8 mouse cellular contexts compared by ENCODE assay signal in genomic region chrX:12133836-12134431, GRCm38 (mm10). TPM values are rescaled to one million over a fixed set of nuclear protein-coding genes. Genes with fewer than 3 reads are reported as not detected.
DNase-seq lines count a peak whose midpoint lies in the region; ATAC-seq and TF ChIP-seq lines count a peak whose summit lies in the region.

No protein-coding gene starts in this region.

- no peak for TF ChIP-seq CTCF in lung, adult 2 months (IDR thresholded peaks at IDR 0.05; ENCODE audit: insufficient read depth, low read length)
- TF ChIP-seq CTCF in stomach, postnatal 0 days (IDR thresholded peaks at IDR 0.05; ENCODE audit: low read depth), result no peak; the same call in 1 of the 2 replicates

- H3K4me2 ChIP-seq in forebrain, embryonic 13.5 days, result peak overlapping the region; percentile 73
- H3K4me2 ChIP-seq in liver, embryonic 12.5 days, result peak overlapping the region; percentile 68
- peak overlapping the region; percentile 50 for H3K4me2 ChIP-seq in stomach, postnatal 0 days (replicated peaks; ENCODE audit: low read depth)

- peaks cover 89% of the 10 kb centered on the region for H3K27me3 ChIP-seq in forebrain, embryonic 13.5 days
- H3K27me3 ChIP-seq in liver, embryonic 12.5 days (replicated peaks), result peaks cover 99% of the 10 kb centered on the region
- H3K27me3 ChIP-seq in stomach, postnatal 0 days (ENCODE audit: control insufficient read depth, insufficient read depth, low read length), result no peaks in the 10 kb centered on the region

- intact Hi-C loops in gastrocnemius, postnatal 14 days (cut with DNase I; ENCODE audit: low total_unique reads), result no loop called here

- no peaks in the 10 kb centered on the region for H3K36me3 ChIP-seq in forebrain, embryonic 13.5 days (ENCODE audit: poor library complexity, severe bottlenecking)
- H3K36me3 ChIP-seq in liver, embryonic 12.5 days, result no peaks in the 10 kb centered on the region
- H3K36me3 ChIP-seq in stomach, postnatal 0 days (ENCODE audit: control insufficient read depth, insufficient read depth, low read length), result no peaks in the 10 kb centered on the region

- H3K4me1 ChIP-seq in lung, adult 2 months (ENCODE audit: control insufficient read depth, insufficient read depth, low read length), result peaks cover 25% of the 10 kb centered on the region
- H3K4me1 ChIP-seq in forebrain, embryonic 13.5 days, result peaks cover 47% of the 10 kb centered on the region
- peaks cover 42% of the 10 kb centered on the region for H3K4me1 ChIP-seq in liver, embryonic 12.5 days
- no peaks in the 10 kb centered on the region for H3K4me1 ChIP-seq in stomach, postnatal 0 days (replicated peaks; ENCODE audit: control insufficient read depth, insufficient read depth)

- TF ChIP-seq EP300 in stomach, postnatal 0 days (optimal IDR thresholded peaks at IDR 0.05), result no peak

- H3K27ac ChIP-seq in forebrain, embryonic 13.5 days, result no peak overlapping the region
- peak overlapping the region; percentile 69 for H3K27ac ChIP-seq in liver, embryonic 12.5 days
- peak overlapping the region; percentile 63; the same call in 1 of the 2 replicates for H3K27ac ChIP-seq in stomach, postnatal 0 days (replicated peaks)

- TF ChIP-seq POLR2A in lung, adult 2 months (IDR thresholded peaks at IDR 0.05; ENCODE audit: borderline replicate concordance, extremely low read depth, low read depth, low read length), result no peak

- WGBS in lung, adult 2 months, result 5% methylated on average over 19 of the region's 21 CpGs
- WGBS in forebrain, embryonic 13.5 days, result 2% methylated on average over 17 of the region's 21 CpGs
- 5% methylated on average over 17 of the region's 21 CpGs for WGBS in liver, embryonic 12.5 days (ENCODE audit: insufficient replicate concordance)
- WGBS in stomach, postnatal 0 days, result 11% methylated on average over 20 of the region's 21 CpGs

- peak overlapping the region; percentile 59 for H3K9ac ChIP-seq in forebrain, embryonic 13.5 days
- peak overlapping the region; percentile 39; the same call in 1 of the 2 replicates for H3K9ac ChIP-seq in liver, embryonic 12.5 days
- peak overlapping the region; percentile 41; the same call in 1 of the 2 replicates for H3K9ac ChIP-seq in stomach, postnatal 0 days (ENCODE audit: low read length)

- DNase-seq in lung, adult 2 months, result peak; percentile 34
- no peak for DNase-seq in lung, postnatal 10 days
- DNase-seq in stomach, postnatal 0 days (ENCODE audit: low spot score), result no peak
- DNase-seq in gastrocnemius, postnatal 14 days, result no peak
- no peak for DNase-seq in cerebellum, adult 11 months
- DNase-seq in MN1 (ENCODE audit: low spot score), result no peak

- H3K9me3 ChIP-seq in forebrain, embryonic 13.5 days (replicated peaks), result no peaks in the 10 kb centered on the region
- H3K9me3 ChIP-seq in liver, embryonic 12.5 days (replicated peaks), result no peaks in the 10 kb centered on the region
- no peaks in the 10 kb centered on the region for H3K9me3 ChIP-seq in stomach, postnatal 0 days (ENCODE audit: control insufficient read depth, low read length)

- peak overlapping the region; percentile 31 for H3K4me3 ChIP-seq in lung, adult 2 months (replicated peaks; ENCODE audit: extremely low read depth, low read depth, low read length)
- peak overlapping the region; percentile 28 for H3K4me3 ChIP-seq in forebrain, embryonic 13.5 days
- peak overlapping the region; percentile 40 for H3K4me3 ChIP-seq in liver, embryonic 12.5 days
- peak overlapping the region; percentile 30; the same call in 1 of the 2 replicates for H3K4me3 ChIP-seq in stomach, postnatal 0 days (ENCODE audit: low read depth, low read length)

- ATAC-seq in forebrain, embryonic 13.5 days, result no peak
- no peak for ATAC-seq in liver, embryonic 12.5 days
- ATAC-seq in stomach, postnatal 0 days (ENCODE audit: low FRiP score, low TSS enrichment), result no peak

RNA-seq across cellular contexts. Expression of gene Bcor, which starts 26.2 kb away (rescaled TPM):
- polyA plus RNA-seq in lung, adult 2 months (2012; rRNA removed), result 12.7 and 15.8 TPM in 2 replicates
- polyA plus RNA-seq in forebrain, embryonic 13.5 days (2015; fragmentation: Nextera tagmentation; extraction: Ambion mirVana), result 16.2 and 18.8 TPM in 2 replicates
- polyA plus RNA-seq in liver, embryonic 12.5 days (2016; fragmentation: Nextera tagmentation; extraction: Ambion mirVana), result 7.9 and 8.4 TPM in 2 replicates
- polyA plus RNA-seq in stomach, postnatal 0 days (2015; fragmentation: Nextera tagmentation; extraction: Ambion mirVana), result 4.7 and 5.5 TPM in 2 replicates
- 10 to 100 TPM; 14.7 to 20.1 TPM for total RNA-seq in gastrocnemius, postnatal 14 days (2021)
